Mouse (Mus musculus): ENCODE measurements around the gene Lrrc29. TPM values are rescaled to one million over a fixed set of nuclear protein-coding genes. Genes with fewer than 3 reads are reported as not detected.

Gene Lrrc29
- polyA plus RNA-seq, 1 experiment from 2014 or later: 6.2 TPM

DNA sequence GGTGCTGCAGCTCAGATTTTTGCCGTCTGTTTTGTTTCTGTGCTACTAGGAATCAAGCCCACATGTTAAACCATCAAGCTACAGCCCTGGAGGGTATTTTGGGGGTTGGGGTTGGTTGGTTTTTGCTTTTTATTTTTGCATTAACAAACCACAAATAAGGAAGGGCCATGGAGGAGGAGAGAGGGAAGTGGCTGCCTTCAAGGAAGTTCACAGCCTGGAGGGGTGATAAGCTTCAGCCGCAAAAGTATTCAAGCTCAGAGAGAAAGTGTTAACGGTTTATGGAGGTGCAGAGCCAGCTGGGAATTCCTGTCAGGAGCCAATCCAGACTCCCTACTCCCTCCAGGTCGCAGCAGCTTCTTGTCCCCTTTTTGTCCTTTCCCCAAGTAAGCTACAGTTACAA is 12.9 kb upstream of the Lrrc29 start:
- Histone ChIP-seq H3K4me3 (ENCODE audit: low read depth, low read length) (no peak overlapping the region), H3K27me3 (replicated peaks; ENCODE audit: control insufficient read depth, insufficient read depth, low read length) (no peaks in the 10 kb centered on the region), H3K9me3 (ENCODE audit: control insufficient read depth, low read length) (no peaks in the 10 kb centered on the region), H3K9ac (ENCODE audit: low read depth, low read length) (no peak overlapping the region), H3K4me1 (replicated peaks; ENCODE audit: control insufficient read depth, insufficient read depth, low read length) (peaks cover 33% of the 10 kb centered on the region), H3K27ac (ENCODE audit: low read depth, low read length) (peak overlapping the region; percentile 46; the same call in 1 of the 2 replicates), H3K36me3 (ENCODE audit: control insufficient read depth, insufficient read depth, low read length) (peaks cover 10% of the 10 kb centered on the region; the same call in 1 of the 2 replicates), H3K4me2 (peak overlapping the region; percentile 23)
- no peak for ATAC-seq (replicated peaks; ENCODE audit: low FRiP score)
- DNase-seq (ENCODE audit: low spot score): no peak
- 15% methylated on average over 4 of the region's 4 CpGs for WGBS

DNA sequence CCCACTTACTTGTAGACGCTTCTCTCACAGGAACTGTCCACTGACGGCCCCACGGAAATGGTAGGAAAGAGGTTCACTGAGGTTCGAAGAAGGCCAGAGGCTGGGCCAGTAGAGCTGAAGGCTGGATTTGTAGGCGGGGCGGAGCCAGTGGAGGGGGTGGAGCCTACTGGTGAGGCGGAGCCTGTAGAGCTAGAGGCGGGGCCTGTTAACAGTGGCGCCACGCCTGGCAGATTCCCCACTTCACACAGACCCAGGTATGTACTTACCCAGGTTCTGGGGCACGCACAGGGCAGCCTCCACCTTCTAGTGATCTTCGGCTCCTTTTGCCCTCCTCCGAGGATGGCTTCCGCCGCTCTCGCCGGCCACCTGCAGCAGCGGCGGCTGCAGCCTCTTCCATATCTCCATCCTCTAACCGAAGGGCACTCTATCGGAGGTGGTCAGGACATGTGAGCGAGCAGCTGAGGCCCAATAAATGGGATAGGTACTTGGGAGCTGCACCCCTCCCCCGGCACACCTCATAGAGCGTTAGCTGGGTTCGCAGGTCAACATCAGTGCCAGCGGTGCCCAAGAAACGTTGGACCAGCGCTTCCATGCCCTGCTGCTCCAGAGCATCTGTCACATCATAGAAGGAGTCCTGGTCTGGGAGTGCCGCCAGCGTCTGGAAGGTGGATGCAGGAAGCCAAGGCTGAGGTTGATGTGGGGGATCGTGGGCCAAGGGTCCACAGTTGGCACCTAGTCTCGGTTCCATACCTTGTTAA is 10.5 kb upstream of the Lrrc29 start:
- Histone ChIP-seq H3K9ac (ENCODE audit: low read depth, low read length) (no peak overlapping the region), H3K9me3 (ENCODE audit: control insufficient read depth, low read length) (no peaks in the 10 kb centered on the region), H3K36me3 (ENCODE audit: control insufficient read depth, insufficient read depth, low read length) (peaks cover 12% of the 10 kb centered on the region; the same call in 1 of the 2 replicates), H3K27me3 (replicated peaks; ENCODE audit: control insufficient read depth, insufficient read depth, low read length) (no peaks in the 10 kb centered on the region), H3K4me1 (replicated peaks; ENCODE audit: control insufficient read depth, insufficient read depth, low read length) (peaks cover 32% of the 10 kb centered on the region), H3K4me2 (no peak overlapping the region), H3K27ac (ENCODE audit: low read depth, low read length) (no peak overlapping the region), H3K4me3 (ENCODE audit: low read depth, low read length) (no peak overlapping the region)
- 73% methylated on average over 32 of the region's 32 CpGs for WGBS
- DNase-seq (ENCODE audit: low spot score): no peak
- ATAC-seq (replicated peaks; ENCODE audit: low FRiP score): no peak; the same call in 1 of the 2 replicates

DNA sequence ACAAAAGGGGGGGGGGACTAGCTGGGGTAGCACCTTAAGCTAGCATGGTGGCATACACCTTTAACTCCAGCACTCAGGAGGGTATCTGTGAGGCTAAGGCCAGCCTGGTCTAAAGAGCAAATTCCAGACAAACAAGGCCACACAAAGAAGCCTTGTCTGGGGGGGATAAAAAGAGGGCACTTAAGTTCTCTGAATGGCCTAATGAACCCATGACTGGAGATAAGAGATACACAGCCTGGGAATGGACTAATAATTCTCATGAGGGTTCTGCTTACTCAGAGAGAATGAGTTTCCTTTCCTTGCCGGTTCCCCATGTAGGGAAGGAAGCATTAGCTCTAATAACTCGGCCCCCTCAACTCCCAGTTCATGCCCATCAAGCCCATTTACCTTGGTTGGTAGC is 6.4 kb upstream of the Lrrc29 start:
- WGBS: 77% methylated on average over 2 of the region's 2 CpGs
- H3K36me3 ChIP-seq (ENCODE audit: control insufficient read depth, insufficient read depth, low read length): peaks cover 35% of the 10 kb centered on the region

DNA sequence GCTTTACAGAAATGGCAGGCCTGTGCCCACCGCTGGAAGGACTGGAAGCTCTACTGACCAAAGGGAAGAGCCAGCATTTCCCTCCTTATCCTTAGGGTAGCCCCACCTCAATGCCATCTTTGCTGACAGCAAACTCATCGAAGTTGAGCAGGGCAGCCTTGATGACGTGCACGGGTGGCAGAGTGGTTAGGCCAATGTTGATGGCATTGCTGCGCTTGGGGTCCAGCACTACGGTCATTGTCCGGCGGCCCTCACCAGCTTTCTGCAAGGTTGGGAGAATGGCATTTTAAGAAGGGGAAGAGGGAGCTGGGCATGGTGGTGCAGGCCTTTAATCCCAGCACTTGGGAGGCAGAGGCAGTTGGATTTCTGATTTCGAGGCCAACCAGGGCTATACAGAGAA is 5.9 kb upstream of the Lrrc29 start:
- peaks cover 6% of the 10 kb centered on the region; the same call in 1 of the 2 replicates for H3K4me1 ChIP-seq (replicated peaks; ENCODE audit: control insufficient read depth, insufficient read depth, low read length)
- no peak overlapping the region for H3K4me3 ChIP-seq (ENCODE audit: low read depth, low read length)
- no peak overlapping the region for H3K9ac ChIP-seq (ENCODE audit: low read depth, low read length)
- H3K36me3 ChIP-seq (ENCODE audit: control insufficient read depth, insufficient read depth, low read length): peaks cover 34% of the 10 kb centered on the region
- H3K4me2 ChIP-seq: no peak overlapping the region
- H3K27me3 ChIP-seq (replicated peaks; ENCODE audit: control insufficient read depth, insufficient read depth, low read length): no peaks in the 10 kb centered on the region
- H3K9me3 ChIP-seq (ENCODE audit: control insufficient read depth, low read length): no peaks in the 10 kb centered on the region
- DNase-seq (ENCODE audit: low spot score) (no peak), ATAC-seq (replicated peaks; ENCODE audit: low FRiP score) (no peak)
- no peak overlapping the region for H3K27ac ChIP-seq (ENCODE audit: low read depth, low read length)
- WGBS: 89% methylated on average over 9 of the region's 9 CpGs

More for the DNA sequence above, 6.4 kb upstream of the Lrrc29 start:
- H3K4me3 ChIP-seq (ENCODE audit: low read depth, low read length): no peak overlapping the region
- H3K27ac ChIP-seq (ENCODE audit: low read depth, low read length): no peak overlapping the region
- no peaks in the 10 kb centered on the region for H3K9me3 ChIP-seq (ENCODE audit: control insufficient read depth, low read length)
- DNase-seq (ENCODE audit: low spot score) (no peak), ATAC-seq (replicated peaks; ENCODE audit: low FRiP score) (no peak)
- no peak overlapping the region for H3K9ac ChIP-seq (ENCODE audit: low read depth, low read length)
- H3K4me2 ChIP-seq: no peak overlapping the region
- no peaks in the 10 kb centered on the region for H3K27me3 ChIP-seq (replicated peaks; ENCODE audit: control insufficient read depth, insufficient read depth, low read length)
- H3K4me1 ChIP-seq (replicated peaks; ENCODE audit: control insufficient read depth, insufficient read depth, low read length): peaks cover 6% of the 10 kb centered on the region; the same call in 1 of the 2 replicates

DNA sequence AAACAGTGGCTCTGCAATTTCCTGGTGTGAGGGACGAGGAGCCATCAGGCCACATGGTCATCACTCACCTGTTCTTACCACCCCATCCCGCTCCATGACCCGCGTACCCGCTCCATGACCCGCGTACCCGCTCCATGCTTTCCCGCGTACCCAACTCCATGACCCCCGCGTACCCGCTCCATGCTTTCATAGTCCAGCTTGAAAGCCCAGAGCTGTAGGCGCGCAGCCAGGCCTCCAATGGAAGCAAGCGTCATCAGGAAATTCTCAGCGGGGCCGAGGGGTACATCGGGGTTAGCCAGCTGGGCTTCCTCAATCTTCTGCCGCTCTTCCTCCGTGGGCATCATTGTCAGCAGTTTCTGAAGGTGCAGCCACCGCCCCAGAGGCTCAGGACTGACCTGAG is 5.4 kb upstream of the Lrrc29 start:
- Histone ChIP-seq H3K27me3 (replicated peaks; ENCODE audit: control insufficient read depth, insufficient read depth, low read length) (no peaks in the 10 kb centered on the region), H3K9me3 (ENCODE audit: control insufficient read depth, low read length) (no peaks in the 10 kb centered on the region), H3K36me3 (ENCODE audit: control insufficient read depth, insufficient read depth, low read length) (peaks cover 29% of the 10 kb centered on the region), H3K4me3 (ENCODE audit: low read depth, low read length) (no peak overlapping the region), H3K4me1 (replicated peaks; ENCODE audit: control insufficient read depth, insufficient read depth, low read length) (peaks cover 6% of the 10 kb centered on the region; the same call in 1 of the 2 replicates), H3K27ac (ENCODE audit: low read depth, low read length) (no peak overlapping the region), H3K9ac (ENCODE audit: low read depth, low read length) (no peak overlapping the region), H3K4me2 (no peak overlapping the region)
- DNase-seq (ENCODE audit: low spot score): no peak
- 93% methylated on average over 22 of the region's 22 CpGs for WGBS
- no peak for ATAC-seq (replicated peaks; ENCODE audit: low FRiP score)

DNA sequence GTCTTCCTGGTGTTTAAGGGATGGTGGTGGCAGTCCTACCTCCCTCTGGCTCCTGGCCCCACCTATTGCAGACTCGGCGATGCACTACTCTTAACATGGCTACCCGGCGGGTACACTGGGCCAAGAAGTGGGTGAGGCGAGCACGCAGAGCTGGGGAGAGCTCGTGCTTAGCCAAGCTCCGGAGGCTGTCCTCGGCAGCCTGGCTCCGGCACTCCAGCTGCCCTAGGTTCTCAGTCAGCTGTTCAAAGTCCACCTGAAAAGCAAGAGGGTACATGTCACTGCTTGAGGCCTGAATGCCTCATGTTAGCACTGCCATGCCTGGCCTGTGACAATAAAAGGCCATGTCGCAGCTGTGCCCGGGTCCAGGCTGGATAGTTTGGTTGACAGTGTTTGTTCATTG is 4.2 kb upstream of the Lrrc29 start:
- Histone ChIP-seq H3K4me2 (no peak overlapping the region), H3K9me3 (ENCODE audit: control insufficient read depth, low read length) (no peaks in the 10 kb centered on the region), H3K4me3 (ENCODE audit: low read depth, low read length) (no peak overlapping the region), H3K4me1 (replicated peaks; ENCODE audit: control insufficient read depth, insufficient read depth, low read length) (peaks cover 8% of the 10 kb centered on the region), H3K9ac (ENCODE audit: low read depth, low read length) (no peak overlapping the region), H3K27me3 (replicated peaks; ENCODE audit: control insufficient read depth, insufficient read depth, low read length) (no peaks in the 10 kb centered on the region), H3K36me3 (ENCODE audit: control insufficient read depth, insufficient read depth, low read length) (peaks cover 28% of the 10 kb centered on the region), H3K27ac (ENCODE audit: low read depth, low read length) (no peak overlapping the region)
- ATAC-seq (replicated peaks; ENCODE audit: low FRiP score) (no peak), DNase-seq (ENCODE audit: low spot score) (no peak)
- WGBS: 93% methylated on average over 12 of the region's 12 CpGs

DNA sequence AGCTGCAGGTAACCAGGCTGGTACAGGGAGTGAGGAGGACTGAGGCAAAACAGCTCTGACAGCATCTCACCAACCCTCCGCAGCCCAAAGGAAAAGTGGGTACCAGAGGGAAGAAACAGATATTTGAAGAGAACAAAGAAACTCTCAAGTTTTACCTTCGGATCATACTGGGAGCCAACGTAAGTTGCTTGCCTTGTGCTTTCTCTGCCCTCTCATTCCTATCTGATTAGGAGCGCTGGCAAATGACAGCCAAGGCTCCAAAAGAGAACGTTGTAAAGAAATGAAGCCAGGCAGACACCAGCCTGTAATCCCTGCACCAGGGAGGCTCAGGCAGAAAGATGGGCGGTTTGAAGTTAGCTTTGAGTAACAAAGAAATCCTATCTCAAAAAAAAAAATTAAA is 890 bp upstream of the Lrrc29 start:
- Histone ChIP-seq H3K4me2 (peak overlapping the region; percentile 91), H3K27ac (ENCODE audit: low read depth, low read length) (peak overlapping the region; percentile 86), H3K27me3 (replicated peaks; ENCODE audit: control insufficient read depth, insufficient read depth, low read length) (no peaks in the 10 kb centered on the region), H3K4me3 (ENCODE audit: low read depth, low read length) (peak overlapping the region; percentile 67), H3K9me3 (ENCODE audit: control insufficient read depth, low read length) (no peaks in the 10 kb centered on the region), H3K9ac (ENCODE audit: low read depth, low read length) (peak overlapping the region; percentile 79), H3K4me1 (replicated peaks; ENCODE audit: control insufficient read depth, insufficient read depth, low read length) (peaks cover 25% of the 10 kb centered on the region), H3K36me3 (ENCODE audit: control insufficient read depth, insufficient read depth, low read length) (peaks cover 28% of the 10 kb centered on the region)
- DNase-seq (ENCODE audit: low spot score): no peak
- ATAC-seq (replicated peaks; ENCODE audit: low FRiP score): no peak
- 25% methylated on average over 6 of the region's 6 CpGs for WGBS

DNA sequence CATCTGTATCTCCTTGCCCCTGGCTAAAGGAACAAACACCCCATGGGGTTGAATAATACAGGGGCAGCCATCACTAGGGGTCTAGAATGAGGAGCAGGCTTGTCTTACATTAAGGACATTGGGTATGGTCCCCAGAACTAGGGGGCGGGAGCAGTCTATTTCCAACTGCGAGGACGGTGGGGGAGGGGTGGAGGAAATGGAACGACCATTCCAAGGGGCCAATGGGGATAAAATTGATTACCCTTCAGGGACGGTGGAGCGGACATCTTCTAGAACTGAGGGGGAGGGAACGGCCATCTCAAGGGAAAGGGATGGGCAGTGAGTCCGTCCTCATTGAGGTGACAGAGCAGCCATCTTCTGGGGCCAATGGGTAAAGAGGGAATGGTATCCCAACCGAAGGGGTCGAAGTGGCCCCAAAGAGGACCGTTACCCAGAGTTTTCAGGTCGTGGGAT is 411 bp downstream of the Lrrc29 start:
- DNase-seq (ENCODE audit: low spot score) (no peak), ATAC-seq (replicated peaks; ENCODE audit: low FRiP score) (peak; percentile 16)
- Histone ChIP-seq H3K4me3 (ENCODE audit: low read depth, low read length) (peak overlapping the region; percentile 67), H3K9me3 (ENCODE audit: control insufficient read depth, low read length) (no peaks in the 10 kb centered on the region), H3K27ac (ENCODE audit: low read depth, low read length) (peak overlapping the region; percentile 86), H3K4me2 (peak overlapping the region; percentile 91), H3K36me3 (ENCODE audit: control insufficient read depth, insufficient read depth, low read length) (peaks cover 18% of the 10 kb centered on the region), H3K27me3 (replicated peaks; ENCODE audit: control insufficient read depth, insufficient read depth, low read length) (no peaks in the 10 kb centered on the region), H3K9ac (ENCODE audit: low read depth, low read length) (peak overlapping the region; percentile 79), H3K4me1 (replicated peaks; ENCODE audit: control insufficient read depth, insufficient read depth, low read length) (peaks cover 29% of the 10 kb centered on the region)
- 1% methylated on average over 12 of the region's 12 CpGs for whole genome bisulfite sequencing

DNA sequence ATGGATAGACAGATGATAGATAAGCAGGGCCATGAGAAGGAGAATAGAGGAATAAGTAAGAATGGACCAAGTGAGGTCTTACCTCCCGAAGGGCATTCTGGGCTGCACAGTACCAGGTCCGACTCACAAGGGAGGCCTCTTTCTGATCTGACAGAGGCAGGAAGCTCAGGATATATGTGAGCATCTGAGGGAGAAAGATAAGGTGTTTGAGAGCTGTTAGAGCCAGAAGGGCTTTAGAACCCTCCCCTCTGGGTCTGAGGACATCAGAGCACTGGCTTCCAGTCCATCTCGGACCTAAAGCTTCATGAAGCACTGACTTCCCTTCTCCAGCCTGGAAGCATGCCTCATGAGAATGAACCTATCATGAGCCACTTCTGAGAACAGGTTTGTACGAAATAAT is 2.9 kb downstream of the Lrrc29 start:
- DNase-seq (ENCODE audit: low spot score): no peak
- Histone ChIP-seq H3K27ac (ENCODE audit: low read depth, low read length) (peak overlapping the region; percentile 84), H3K4me1 (replicated peaks; ENCODE audit: control insufficient read depth, insufficient read depth, low read length) (peaks cover 42% of the 10 kb centered on the region), H3K36me3 (ENCODE audit: control insufficient read depth, insufficient read depth, low read length) (peaks cover 2% of the 10 kb centered on the region; the same call in 1 of the 2 replicates), H3K9ac (ENCODE audit: low read depth, low read length) (peak overlapping the region; percentile 50; the same call in 1 of the 2 replicates), H3K27me3 (replicated peaks; ENCODE audit: control insufficient read depth, insufficient read depth, low read length) (no peaks in the 10 kb centered on the region), H3K4me2 (peak overlapping the region; percentile 56), H3K4me3 (ENCODE audit: low read depth, low read length) (peak overlapping the region; percentile 28), H3K9me3 (ENCODE audit: control insufficient read depth, low read length) (no peaks in the 10 kb centered on the region)
- peak; percentile 84 for ATAC-seq (replicated peaks; ENCODE audit: low FRiP score)
- 45% methylated on average over 4 of the region's 4 CpGs for WGBS

Data from liver, embryonic 11.5 days (tissue).